Mouse (Mus musculus): ENCODE results near the gene Prex1.

- no peak for TF ChIP-seq CTCF (IDR thresholded peaks at IDR 0.05; ENCODE audit: low read depth, low read length)
- TF ChIP-seq TAL1 (conservative IDR thresholded peaks at IDR 0.05; ENCODE audit: low read depth, low read length), result no peak
- no peak for TF ChIP-seq GATA1 (IDR thresholded peaks at IDR 0.05; ENCODE audit: borderline replicate concordance, low read length)
Observed at GRCm38 (mm10) chr2:166712801-166713689, 587 bp downstream of the Prex1 start.
